Mouse (Mus musculus) cerebellum, adult (tissue): Measurements from ENCODE around the gene Marco.

Source experiments
- ATAC-seq: cut with Nextera tagmentation; 2 replicates; pipeline ENCODE4 v1.9.2; 2017; ENCODE audit warnings: mild to moderate bottlenecking, moderate library complexity, mixed read lengths; ENCODE audit not compliant: insufficient number of reproducible peaks, low FRiP score, low TSS enrichment

The Marco gene

GRCm38 (mm10) chr1:120443228-120443639 lies 61.6 kb downstream of the Marco start:
- ATAC-seq, result no peak

DNA sequence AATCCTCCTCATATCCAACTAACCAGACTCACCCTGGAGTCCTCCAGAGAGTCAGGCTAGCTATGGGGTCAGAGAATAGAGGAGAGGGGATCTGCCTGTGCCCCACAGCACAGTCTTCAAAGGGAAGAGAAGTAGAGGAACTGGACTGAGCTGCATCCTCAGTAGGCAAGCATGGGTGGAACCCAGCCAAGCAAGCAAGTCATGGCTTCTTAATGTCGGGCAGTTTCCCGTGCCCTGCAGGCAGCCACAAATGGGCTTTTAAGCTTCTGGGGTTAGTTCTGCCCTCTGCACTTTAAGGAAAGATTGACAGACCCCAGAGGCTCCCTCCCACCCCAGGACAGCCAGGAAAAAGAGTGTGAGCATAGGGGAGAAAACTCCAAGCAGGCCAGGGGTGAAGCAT lies 63.2 kb downstream of the Marco start:
- ATAC-seq, result no peak

- ATAC-seq, result no peak
These were observed 69.2 kb downstream of the Marco start for GRCm38 (mm10) chr1:120435591-120435990.

GRCm38 (mm10) chr1:120430171-120430570 lies 74.7 kb downstream of the Marco start:
- no peak for ATAC-seq

DNA sequence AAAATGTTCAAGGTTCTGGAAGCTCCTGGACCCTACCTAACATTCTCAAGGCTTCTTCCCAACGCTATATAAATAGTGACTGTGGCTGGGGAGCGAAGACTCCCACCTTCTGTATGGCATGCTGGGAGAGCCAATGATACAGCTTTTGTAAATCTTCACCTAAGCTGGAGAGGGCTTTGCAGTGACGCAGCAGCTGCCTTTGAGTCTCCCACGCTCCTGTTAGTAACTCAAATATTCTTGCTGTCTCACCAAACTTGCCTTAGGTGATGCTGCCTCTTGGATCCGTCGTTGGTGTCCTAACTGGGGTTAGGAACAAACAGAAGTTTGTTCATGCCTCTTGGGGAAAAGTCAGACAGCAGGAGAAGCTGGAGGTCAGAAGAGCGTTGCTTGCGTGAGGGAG lies 79.2 kb downstream of the Marco start:
- no peak for ATAC-seq
